Mouse (Mus musculus): ENCODE measurements at regions not wholly inside any gene's neighbourhood (a gene's known extent, or its start where the extent isn't known, plus 50 kb on each side); places are given as distances from the start of the nearest gene placed in this dataset.
A peak's percentile ranks its signal among the peaks of the same experiment; 100 is the strongest.

GRCm38 (mm10) chr7:110695729-110696128 is 68.3 kb downstream of the Adm start:
- no peak overlapping the region for H3K9ac ChIP-seq (ENCODE audit: low read depth, low read length)
- H3K4me3 ChIP-seq: no peak overlapping the region
- 0 out of 2 replicates have a peak, but pooled peaks cover 2% of the 10 kb centered on the region for H3K36me3 ChIP-seq (ENCODE audit: control insufficient read depth, insufficient read depth, low read length)
- no peak overlapping the region for H3K27ac ChIP-seq
- DNase-seq: no peak
- H3K79me2 ChIP-seq (replicated peaks; ENCODE audit: control insufficient read depth, insufficient read depth, low read length): no peaks in the 10 kb centered on the region
- WGBS: 84% methylated on average over 8 of the region's 8 CpGs
- H3K27me3 ChIP-seq (ENCODE audit: control insufficient read depth, insufficient read depth, low read length): no peaks in the 10 kb centered on the region
- no peak for TF ChIP-seq CTCF (IDR thresholded peaks at IDR 0.05)
- TF ChIP-seq POLR2A (IDR thresholded peaks at IDR 0.05; ENCODE audit: insufficient read depth, low read depth, low read length): no peak
- no peak for TF ChIP-seq EP300 (IDR thresholded peaks at IDR 0.05; ENCODE audit: insufficient read depth, low read depth, low read length)
- H3K4me1 ChIP-seq (ENCODE audit: control insufficient read depth, insufficient read depth, low read length): peaks cover 16% of the 10 kb centered on the region
- intact Hi-C loops (cut with DNase I): no loop called here

- 26% methylated on average over 17 of the region's 17 CpGs for WGBS
- Histone ChIP-seq H3K36me3 (ENCODE audit: control insufficient read depth, insufficient read depth, low read length) (peaks cover 5% of the 10 kb centered on the region; the same call in 1 of the 2 replicates), H3K9ac (ENCODE audit: low read depth, low read length) (no peak overlapping the region), H3K4me1 (ENCODE audit: control insufficient read depth, insufficient read depth, low read length) (peaks cover 24% of the 10 kb centered on the region), H3K27ac (peak overlapping the region; percentile 76), H3K4me3 (no peak overlapping the region), H3K27me3 (ENCODE audit: control insufficient read depth, insufficient read depth, low read length) (no peaks in the 10 kb centered on the region), H3K79me2 (replicated peaks; ENCODE audit: control insufficient read depth, insufficient read depth, low read length) (no peaks in the 10 kb centered on the region)
- intact Hi-C loops (cut with DNase I): no loop called here
- DNase-seq: peak; percentile 43 to 66
- TF ChIP-seq EP300 (IDR thresholded peaks at IDR 0.05; ENCODE audit: insufficient read depth, low read depth, low read length) (peak; percentile 86), CTCF (IDR thresholded peaks at IDR 0.05) (no peak), POLR2A (IDR thresholded peaks at IDR 0.05; ENCODE audit: insufficient read depth, low read depth, low read length) (no peak)
These were observed 69.5 kb upstream of the Ampd3 start for GRCm38 (mm10) chr7:110698211-110699153.

- TF ChIP-seq POLR2A (IDR thresholded peaks at IDR 0.05; ENCODE audit: insufficient read depth, low read depth, low read length): no peak
- TF ChIP-seq CTCF (IDR thresholded peaks at IDR 0.05): no peak
- TF ChIP-seq EP300 (IDR thresholded peaks at IDR 0.05; ENCODE audit: insufficient read depth, low read depth, low read length): no peak
- H3K4me3 ChIP-seq: no peak overlapping the region
- peaks cover 6% of the 10 kb centered on the region; the same call in 1 of the 2 replicates for H3K36me3 ChIP-seq (ENCODE audit: control insufficient read depth, insufficient read depth, low read length)
- 84% methylated on average over 11 of the region's 11 CpGs for WGBS
- no peak overlapping the region for H3K27ac ChIP-seq
- H3K9ac ChIP-seq (ENCODE audit: low read depth, low read length): no peak overlapping the region
- H3K79me2 ChIP-seq (replicated peaks; ENCODE audit: control insufficient read depth, insufficient read depth, low read length): no peaks in the 10 kb centered on the region
- no peaks in the 10 kb centered on the region for H3K27me3 ChIP-seq (ENCODE audit: control insufficient read depth, insufficient read depth, low read length)
- no peak for DNase-seq
- intact Hi-C loops (cut with DNase I): no loop called here
- peaks cover 26% of the 10 kb centered on the region for H3K4me1 ChIP-seq (ENCODE audit: control insufficient read depth, insufficient read depth, low read length)
These were observed 68.4 kb upstream of the Ampd3 start for GRCm38 (mm10) chr7:110699596-110699995.

GRCm38 (mm10) chr7:110701681-110702413 is 66.2 kb upstream of the Ampd3 start:
- WGBS: 31% methylated on average over 11 of the region's 11 CpGs
- Histone ChIP-seq H3K79me2 (replicated peaks; ENCODE audit: control insufficient read depth, insufficient read depth, low read length) (no peaks in the 10 kb centered on the region), H3K9ac (ENCODE audit: low read depth, low read length) (no peak overlapping the region), H3K4me3 (no peak overlapping the region), H3K27ac (peak overlapping the region; percentile 51), H3K4me1 (ENCODE audit: control insufficient read depth, insufficient read depth, low read length) (peaks cover 40% of the 10 kb centered on the region), H3K27me3 (ENCODE audit: control insufficient read depth, insufficient read depth, low read length) (no peaks in the 10 kb centered on the region), H3K36me3 (ENCODE audit: control insufficient read depth, insufficient read depth, low read length) (peaks cover 6% of the 10 kb centered on the region; the same call in 1 of the 2 replicates)
- intact Hi-C loops (cut with DNase I): no loop called here
- DNase-seq: peak in 1 of 2 experiments; percentile 60
- no peak for TF ChIP-seq POLR2A (IDR thresholded peaks at IDR 0.05; ENCODE audit: insufficient read depth, low read depth, low read length)
- TF ChIP-seq CTCF (IDR thresholded peaks at IDR 0.05): no peak
- no peak for TF ChIP-seq EP300 (IDR thresholded peaks at IDR 0.05; ENCODE audit: insufficient read depth, low read depth, low read length)

GRCm38 (mm10) chr7:110702414-110702783 is 65.6 kb upstream of the Ampd3 start:
- Histone ChIP-seq H3K79me2 (replicated peaks; ENCODE audit: control insufficient read depth, insufficient read depth, low read length) (no peaks in the 10 kb centered on the region), H3K4me1 (ENCODE audit: control insufficient read depth, insufficient read depth, low read length) (peaks cover 42% of the 10 kb centered on the region), H3K4me3 (no peak overlapping the region), H3K27me3 (ENCODE audit: control insufficient read depth, insufficient read depth, low read length) (no peaks in the 10 kb centered on the region), H3K9ac (ENCODE audit: low read depth, low read length) (no peak overlapping the region), H3K36me3 (ENCODE audit: control insufficient read depth, insufficient read depth, low read length) (peaks cover 6% of the 10 kb centered on the region; the same call in 1 of the 2 replicates), H3K27ac (peak overlapping the region; percentile 51)
- peak; percentile 52 to 56 for DNase-seq
- intact Hi-C loops (cut with DNase I): no loop called here
- 44% methylated on average over 6 of the region's 6 CpGs for WGBS
- TF ChIP-seq CTCF (IDR thresholded peaks at IDR 0.05): no peak
- no peak for TF ChIP-seq POLR2A (IDR thresholded peaks at IDR 0.05; ENCODE audit: insufficient read depth, low read depth, low read length)
- 0 out of 2 replicates have a peak, but pooled peaks have one; percentile 29 for TF ChIP-seq EP300 (IDR thresholded peaks at IDR 0.05; ENCODE audit: insufficient read depth, low read depth, low read length)

Data from heart, adult 2 months (tissue).